Comparison of ENCODE assay signal across 10 mouse cellular contexts in genomic region chr14:46379285-46379684, GRCm38 (mm10). TPM values are rescaled to one million over a fixed set of nuclear protein-coding genes. Genes with fewer than 3 reads are reported as not detected.
DNase-seq lines count a peak whose midpoint lies in the region; ATAC-seq and TF ChIP-seq lines count a peak whose summit lies in the region.
"Had no signal": no experiment of that assay in that cellular context is flagged by ENCODE, and none has a peak within 500 bp of the region (broad histone marks: within the 10 kb centered on the region; RNA-seq: fewer than 3 reads in every experiment).

Gene Gm15217 (plus strand): TSS chr14:46379414.

- TF ChIP-seq CTCF in cerebellum, adult 2 months (IDR thresholded peaks at IDR 0.05; ENCODE audit: borderline replicate concordance, insufficient read depth, low read depth, low read length) = no peak

- H3K9me3 ChIP-seq in forebrain, embryonic 10.5 days = no peaks in the 10 kb centered on the region
- no peaks in the 10 kb centered on the region for H3K9me3 ChIP-seq in kidney, embryonic 16.5 days (ENCODE audit: low read length)
- no peaks in the 10 kb centered on the region for H3K9me3 ChIP-seq in midbrain, embryonic 16.5 days (replicated peaks; ENCODE audit: control insufficient read depth, low read length, poor library complexity, severe bottlenecking)

- TF ChIP-seq POLR2A in cerebellum, adult 2 months (IDR thresholded peaks at IDR 0.05; ENCODE audit: borderline replicate concordance, insufficient read depth, low read length) = no peak

- DNase-seq in kidney, adult 18-20 months = peak; percentile 46
- DNase-seq in kidney, postnatal 25 days = no peak
- DNase-seq in forebrain, embryonic 10.5 days (ENCODE audit: extremely low spot score, low spot score) = no peak
- DNase-seq in spleen, postnatal 10 days (ENCODE audit: low spot score in 2 of 2) = no peak
- DNase-seq in cerebellum, adult 2 months = no peak
- DNase-seq in spleen, postnatal 36 days (ENCODE audit: low spot score in 2 of 2) = no peak
- DNase-seq: layer of hippocampus, adult 9-11 months; thymus, postnatal 14 days had no signal

- peaks cover 82% of the 10 kb centered on the region for H3K27me3 ChIP-seq in forebrain, embryonic 10.5 days (ENCODE audit: poor library complexity, severe bottlenecking)
- H3K27me3 ChIP-seq in kidney, embryonic 16.5 days (ENCODE audit: insufficient read depth, low read length) = no peaks in the 10 kb centered on the region
- H3K27me3 ChIP-seq in midbrain, embryonic 16.5 days (ENCODE audit: control insufficient read depth, insufficient read depth, low read depth, low read length) = peaks cover 27% of the 10 kb centered on the region
- no peaks in the 10 kb centered on the region for H3K27me3 ChIP-seq in cerebellum, adult 2 months (ENCODE audit: control insufficient read depth, insufficient read depth, low read length)

- H3K36me3 ChIP-seq in forebrain, embryonic 10.5 days (replicated peaks) = peaks cover 11% of the 10 kb centered on the region; the same call in 1 of the 2 replicates
- peaks cover 9% of the 10 kb centered on the region for H3K36me3 ChIP-seq in kidney, embryonic 16.5 days (ENCODE audit: insufficient read depth, low read length)
- H3K36me3 ChIP-seq in midbrain, embryonic 16.5 days (ENCODE audit: control insufficient read depth, insufficient read depth, low read length) = no peaks in the 10 kb centered on the region

- peak within 1 kb of the TSS; percentile 52 for H3K4me3 ChIP-seq in forebrain, embryonic 10.5 days
- peak within 1 kb of the TSS; percentile 30 for H3K4me3 ChIP-seq in kidney, embryonic 16.5 days (ENCODE audit: low read length)
- H3K4me3 ChIP-seq in midbrain, embryonic 16.5 days (ENCODE audit: low read depth, low read length) = peak within 1 kb of the TSS; percentile 33
- no peak within 1 kb of the TSS for H3K4me3 ChIP-seq in cerebellum, adult 2 months (replicated peaks; ENCODE audit: insufficient read depth, low read depth, low read length)

- ATAC-seq in kidney, embryonic 16.5 days (ENCODE audit: low FRiP score, low TSS enrichment) = no peak
- no peak for ATAC-seq in midbrain, embryonic 16.5 days

- H3K4me1 ChIP-seq in forebrain, embryonic 10.5 days = peaks cover 21% of the 10 kb centered on the region
- peaks cover 11% of the 10 kb centered on the region for H3K4me1 ChIP-seq in kidney, embryonic 16.5 days (ENCODE audit: insufficient read depth, low read length)
- peaks cover 7% of the 10 kb centered on the region for H3K4me1 ChIP-seq in midbrain, embryonic 16.5 days (ENCODE audit: control insufficient read depth, insufficient read depth, low read length)
- H3K4me1 ChIP-seq in cerebellum, adult 2 months (ENCODE audit: control insufficient read depth, insufficient read depth, low read length) = peaks cover 4% of the 10 kb centered on the region

- peak within 1 kb of the TSS; percentile 75; the same call in 1 of the 2 replicates for H3K27ac ChIP-seq in forebrain, embryonic 10.5 days
- H3K27ac ChIP-seq in kidney, embryonic 16.5 days (ENCODE audit: low read length) = no peak within 1 kb of the TSS
- H3K27ac ChIP-seq in midbrain, embryonic 16.5 days (ENCODE audit: low read length) = no peak within 1 kb of the TSS
- no peak within 1 kb of the TSS for H3K27ac ChIP-seq in cerebellum, adult 2 months (ENCODE audit: insufficient read depth, low read length)

- WGBS in forebrain, embryonic 10.5 days = 85% methylated on average over 12 of the region's 12 CpGs
- 69% methylated on average over 12 of the region's 12 CpGs for WGBS in kidney, embryonic 16.5 days
- WGBS in midbrain, embryonic 16.5 days = 87% methylated on average over 12 of the region's 12 CpGs
- 95% methylated on average over 12 of the region's 12 CpGs for WGBS in cerebellum, adult 2 months

- H3K9ac ChIP-seq in kidney, embryonic 16.5 days (replicated peaks; ENCODE audit: low read length) = peak within 1 kb of the TSS; percentile 54
- H3K9ac ChIP-seq in midbrain, embryonic 16.5 days (ENCODE audit: low read depth, low read length) = peak within 1 kb of the TSS; percentile 52

- H3K4me2 ChIP-seq in kidney, embryonic 16.5 days (replicated peaks; ENCODE audit: low read depth, low read length) = peak within 1 kb of the TSS; percentile 58
- peak within 1 kb of the TSS; percentile 65 for H3K4me2 ChIP-seq in midbrain, embryonic 16.5 days (ENCODE audit: low read length)

RNA-seq across cellular contexts. Expression of gene Gm15217, which starts in this region (rescaled TPM):
- 0.20 TPM in 1 of 2 replicates, not detected in the other for polyA plus RNA-seq in forebrain, embryonic 10.5 days (2016; fragmentation: Nextera tagmentation; extraction: Ambion mirVana)
- 0.96 and 2.6 TPM in 2 replicates for polyA plus RNA-seq in kidney, embryonic 16.5 days (2015; fragmentation: Nextera tagmentation; extraction: Ambion mirVana)
- not detected in 2 replicates for polyA plus RNA-seq in midbrain, embryonic 16.5 days (2015; fragmentation: Nextera tagmentation; extraction: Ambion mirVana)
- polyA plus RNA-seq in cerebellum, adult 2 months (2012; rRNA removed) = not detected in 2 replicates
